Mouse (Mus musculus) ES-Bruce4 (cell line): ENCODE data around the gene Ngdn. TPM values are rescaled to one million over a fixed set of nuclear protein-coding genes. Genes with fewer than 3 reads are reported as not detected.

ENCODE experiments used
- H3K27ac ChIP-seq: 2 replicates; pipeline ENCODE4 v1.5.1; 2012; ENCODE audit warnings: low read length, inconsistent platforms; ENCODE audit not compliant: insufficient read depth
- H3K27me3 ChIP-seq: 2 replicates; pipeline ENCODE4 v1.6.1; 2012; ENCODE audit warnings: mild to moderate bottlenecking, low read length, inconsistent platforms; ENCODE audit not compliant: control insufficient read depth, poor library complexity, insufficient read depth, severe bottlenecking
- H3K36me3 ChIP-seq: 2 replicates; pipeline ENCODE4 v1.6.1; 2012; ENCODE audit warnings: inconsistent platforms, mild to moderate bottlenecking, low read length, moderate library complexity; ENCODE audit not compliant: control insufficient read depth, poor library complexity, insufficient read depth, severe bottlenecking
- H3K4me1 ChIP-seq: one replicate; pipeline ENCODE4 v1.8.1; 2011; ENCODE audit warnings: low read length; ENCODE audit not compliant: control insufficient read depth, insufficient read depth
- H3K4me3 ChIP-seq: 2 replicates; pipeline ENCODE4 v1.5.1; 2011; ENCODE audit warnings: low read depth, mild to moderate bottlenecking, low read length
- H3K9ac ChIP-seq: 2 replicates; pipeline ENCODE4 v1.6.1; 2012; ENCODE audit warnings: low read depth, mild to moderate bottlenecking, inconsistent platforms; ENCODE audit not compliant: poor library complexity, severe bottlenecking
- H3K9me3 ChIP-seq: replicated peaks from 2 replicates; pipeline ENCODE4 v1.6.1; 2012; ENCODE audit warnings: mild to moderate bottlenecking, low read length, inconsistent platforms; ENCODE audit not compliant: control insufficient read depth, poor library complexity, insufficient read depth, severe bottlenecking
- CTCF ChIP-seq: IDR thresholded peaks from one replicate; pipeline ENCODE4 v1.8.1; 2011; ENCODE audit warnings: low read depth, low read length
- EP300 ChIP-seq: IDR thresholded peaks from 2 replicates; pipeline ENCODE4 v1.6.1; 2011; ENCODE audit warnings: low read depth, low read length; ENCODE audit not compliant: insufficient read depth
- POLR2A ChIP-seq: IDR thresholded peaks from one replicate; pipeline ENCODE4 v1.8.1; 2011; ENCODE audit warnings: low read length; ENCODE audit not compliant: insufficient read depth
- polyA plus RNA-seq: library from polyadenylated mRNA; stranded (reverse); fragments of >200 nt; gene quantifications from 2 replicates; pipeline ENCODE4 v1.2.4, GENCODE M21; 2011; ENCODE audit warnings: low read depth; ENCODE audit not compliant: missing spikeins, insufficient read depth, insufficient read length

Ngdn gene
- polyA plus RNA-seq, 1 experiment = 52.7 TPM

- no peak for TF ChIP-seq EP300
- no peak for TF ChIP-seq CTCF
- TF ChIP-seq POLR2A = no peak
- no peaks in the 10 kb centered on the region for H3K36me3 ChIP-seq
- H3K27me3 ChIP-seq = no peaks in the 10 kb centered on the region
- no peak overlapping the region for H3K4me3 ChIP-seq
- no peaks in the 10 kb centered on the region for H3K9me3 ChIP-seq
- no peak overlapping the region for H3K9ac ChIP-seq
- no peak overlapping the region for H3K27ac ChIP-seq
- peaks cover 3% of the 10 kb centered on the region for H3K4me1 ChIP-seq
Observed at GRCm38 (mm10) chr14:55002687-55003120, 12.6 kb upstream of the Ngdn start.

- H3K27ac ChIP-seq = no peak overlapping the region
- TF ChIP-seq EP300 (no peak), POLR2A (no peak), CTCF (no peak)
- no peak overlapping the region for H3K4me3 ChIP-seq
- no peaks in the 10 kb centered on the region for H3K27me3 ChIP-seq
- no peaks in the 10 kb centered on the region for H3K36me3 ChIP-seq
- H3K9ac ChIP-seq = no peak overlapping the region
- H3K9me3 ChIP-seq = no peaks in the 10 kb centered on the region
- H3K4me1 ChIP-seq = peaks cover 3% of the 10 kb centered on the region
Observed at GRCm38 (mm10) chr14:55003878-55004855, 11.1 kb upstream of the Ngdn start.

GRCm38 (mm10) chr14:55005506-55005905, 9.7 kb upstream of the Ngdn start:
- no peak for TF ChIP-seq POLR2A
- TF ChIP-seq CTCF = no peak
- TF ChIP-seq EP300 = no peak

GRCm38 (mm10) chr14:55005967-55006366, 9.3 kb upstream of the Ngdn start:
- H3K4me3 ChIP-seq = no peak overlapping the region
- no peak for TF ChIP-seq EP300
- TF ChIP-seq CTCF = no peak
- no peak for TF ChIP-seq POLR2A
- no peaks in the 10 kb centered on the region for H3K9me3 ChIP-seq
- no peak overlapping the region for H3K27ac ChIP-seq
- no peaks in the 10 kb centered on the region for H3K36me3 ChIP-seq
- no peaks in the 10 kb centered on the region for H3K27me3 ChIP-seq
- H3K4me1 ChIP-seq = peaks cover 3% of the 10 kb centered on the region
- no peak overlapping the region for H3K9ac ChIP-seq

More at GRCm38 (mm10) chr14:55005506-55005905, 9.7 kb upstream of the Ngdn start:
- Histone ChIP-seq H3K36me3 (no peaks in the 10 kb centered on the region), H3K9ac (no peak overlapping the region), H3K4me1 (peaks cover 3% of the 10 kb centered on the region), H3K27ac (no peak overlapping the region), H3K4me3 (no peak overlapping the region), H3K9me3 (no peaks in the 10 kb centered on the region), H3K27me3 (no peaks in the 10 kb centered on the region)

GRCm38 (mm10) chr14:55006541-55006940, 8.7 kb upstream of the Ngdn start:
- Histone ChIP-seq H3K27ac (no peak overlapping the region), H3K36me3 (no peaks in the 10 kb centered on the region), H3K4me1 (peaks cover 3% of the 10 kb centered on the region), H3K9me3 (no peaks in the 10 kb centered on the region), H3K27me3 (no peaks in the 10 kb centered on the region), H3K4me3 (no peak overlapping the region), H3K9ac (no peak overlapping the region)
- TF ChIP-seq EP300 = no peak

GRCm38 (mm10) chr14:55007120-55007908, 7.9 kb upstream of the Ngdn start:
- Histone ChIP-seq H3K27ac (no peak overlapping the region), H3K4me3 (no peak overlapping the region), H3K9me3 (no peaks in the 10 kb centered on the region), H3K36me3 (no peaks in the 10 kb centered on the region), H3K27me3 (no peaks in the 10 kb centered on the region), H3K4me1 (peaks cover 3% of the 10 kb centered on the region), H3K9ac (no peak overlapping the region)
- TF ChIP-seq POLR2A (no peak), CTCF (no peak), EP300 (no peak)
